In the genomic region with DNA sequence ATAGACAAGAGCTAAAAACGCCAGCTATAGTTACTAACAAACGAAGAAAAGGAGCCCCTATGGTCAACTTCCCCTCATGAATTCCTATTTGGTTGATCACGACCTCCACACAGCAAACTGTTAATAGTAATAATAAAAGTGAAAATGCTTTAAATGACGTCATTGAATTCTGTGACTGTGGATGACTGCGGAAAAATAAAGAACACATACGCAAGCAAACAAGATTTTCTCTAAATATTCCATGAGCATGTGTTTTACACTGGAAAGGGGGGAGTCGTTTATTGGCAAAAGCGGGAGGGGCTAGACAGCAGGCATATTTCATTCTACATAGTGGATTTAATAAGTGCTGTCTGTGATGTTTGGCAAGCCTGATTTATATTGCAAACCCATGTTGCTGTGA, we compare ENCODE assay signal across 7 mouse cellular contexts. TPM values are rescaled to one million over a fixed set of nuclear protein-coding genes. Genes with fewer than 3 reads are reported as not detected.
DNase-seq lines count a peak whose midpoint lies in the region; ATAC-seq and TF ChIP-seq lines count a peak whose summit lies in the region.

No protein-coding gene starts in this region.

- no peak overlapping the region for H3K9ac ChIP-seq in lung, embryonic 15.5 days
- peak overlapping the region; percentile 24 for H3K9ac ChIP-seq in forebrain, embryonic 15.5 days (replicated peaks)
- H3K9ac ChIP-seq in limb, embryonic 14.5 days (ENCODE audit: low read depth, low read length, severe bottlenecking), result no peak overlapping the region
- H3K9ac ChIP-seq in stomach, embryonic 14.5 days (replicated peaks; ENCODE audit: low read depth, low read length), result no peak overlapping the region

- peak overlapping the region; percentile 51 for H3K4me3 ChIP-seq in lung, embryonic 15.5 days
- peak overlapping the region; percentile 62 for H3K4me3 ChIP-seq in forebrain, embryonic 15.5 days
- peak overlapping the region; percentile 51 for H3K4me3 ChIP-seq in limb, embryonic 14.5 days (replicated peaks; ENCODE audit: low read length)
- H3K4me3 ChIP-seq in stomach, embryonic 14.5 days (ENCODE audit: low read depth, low read length), result peak overlapping the region; percentile 49

- 21% methylated on average over 8 of the region's 8 CpGs for WGBS in lung, embryonic 15.5 days
- 17% methylated on average over 8 of the region's 8 CpGs for WGBS in forebrain, embryonic 15.5 days
- WGBS in limb, embryonic 14.5 days, result 24% methylated on average over 8 of the region's 8 CpGs
- WGBS in stomach, embryonic 14.5 days, result 31% methylated on average over 8 of the region's 8 CpGs

- no peak for DNase-seq in lung, postnatal 14 days
- DNase-seq in limb, embryonic 14.5 days (ENCODE audit: low spot score), result no peak
- no peak for DNase-seq in frontal cortex, postnatal 25 days (ENCODE audit: low spot score in 2 of 2)
- no peak for DNase-seq in right cerebral cortex, postnatal 14 days

- H3K27me3 ChIP-seq in lung, embryonic 15.5 days, result no peaks in the 10 kb centered on the region
- no peaks in the 10 kb centered on the region for H3K27me3 ChIP-seq in forebrain, embryonic 15.5 days
- H3K27me3 ChIP-seq in limb, embryonic 14.5 days (ENCODE audit: control insufficient read depth, insufficient read depth, low read length), result no peaks in the 10 kb centered on the region
- no peaks in the 10 kb centered on the region for H3K27me3 ChIP-seq in stomach, embryonic 14.5 days (ENCODE audit: control insufficient read depth, insufficient read depth, low read length)

- no peak for ATAC-seq in lung, embryonic 15.5 days (ENCODE audit: borderline replicate concordance, extremely low read depth, low FRiP score, low TSS enrichment)
- peak; percentile 39 for ATAC-seq in forebrain, embryonic 15.5 days (replicated peaks)
- 0 out of 2 replicates have a peak, but pooled peaks have one; percentile 30 for ATAC-seq in limb, embryonic 14.5 days (ENCODE audit: low FRiP score, low read depth)
- peak; percentile 40; the same call in 1 of the 2 replicates for ATAC-seq in stomach, embryonic 14.5 days (ENCODE audit: insufficient number of reproducible peaks, insufficient read depth, low FRiP score, low read depth)

- H3K9me3 ChIP-seq in lung, embryonic 15.5 days, result no peaks in the 10 kb centered on the region
- H3K9me3 ChIP-seq in forebrain, embryonic 15.5 days, result no peaks in the 10 kb centered on the region
- no peaks in the 10 kb centered on the region for H3K9me3 ChIP-seq in limb, embryonic 14.5 days (ENCODE audit: control insufficient read depth, low read length)
- no peaks in the 10 kb centered on the region for H3K9me3 ChIP-seq in stomach, embryonic 14.5 days (ENCODE audit: control insufficient read depth, low read depth, low read length)

- H3K27ac ChIP-seq in lung, embryonic 15.5 days, result no peak overlapping the region
- H3K27ac ChIP-seq in forebrain, embryonic 15.5 days (replicated peaks), result peak overlapping the region; percentile 48
- H3K27ac ChIP-seq in limb, embryonic 14.5 days (replicated peaks; ENCODE audit: low read depth, low read length), result no peak overlapping the region
- H3K27ac ChIP-seq in stomach, embryonic 14.5 days (ENCODE audit: low read length), result no peak overlapping the region

- H3K4me2 ChIP-seq in lung, embryonic 15.5 days, result peak overlapping the region; percentile 56
- H3K4me2 ChIP-seq in forebrain, embryonic 15.5 days (replicated peaks), result peak overlapping the region; percentile 47
- peak overlapping the region; percentile 47 for H3K4me2 ChIP-seq in limb, embryonic 14.5 days (replicated peaks; ENCODE audit: low read depth, low read length, severe bottlenecking)
- peak overlapping the region; percentile 42 for H3K4me2 ChIP-seq in stomach, embryonic 14.5 days (replicated peaks; ENCODE audit: low read depth, low read length)

- H3K36me3 ChIP-seq in lung, embryonic 15.5 days, result no peaks in the 10 kb centered on the region
- no peaks in the 10 kb centered on the region for H3K36me3 ChIP-seq in forebrain, embryonic 15.5 days
- no peaks in the 10 kb centered on the region for H3K36me3 ChIP-seq in limb, embryonic 14.5 days (ENCODE audit: control insufficient read depth, insufficient read depth, low read length)
- no peaks in the 10 kb centered on the region for H3K36me3 ChIP-seq in stomach, embryonic 14.5 days (ENCODE audit: control insufficient read depth, insufficient read depth, low read length)

- no peaks in the 10 kb centered on the region for H3K4me1 ChIP-seq in lung, embryonic 15.5 days
- no peaks in the 10 kb centered on the region for H3K4me1 ChIP-seq in forebrain, embryonic 15.5 days
- H3K4me1 ChIP-seq in limb, embryonic 14.5 days (ENCODE audit: control insufficient read depth, insufficient read depth, low read length), result no peaks in the 10 kb centered on the region
- H3K4me1 ChIP-seq in stomach, embryonic 14.5 days (ENCODE audit: control insufficient read depth, insufficient read depth, low read length), result no peaks in the 10 kb centered on the region

- TF ChIP-seq POLR2A in limb, embryonic 14.5 days (IDR thresholded peaks at IDR 0.05; ENCODE audit: borderline replicate concordance, extremely low read depth, insufficient read depth, insufficient read length), result no peak

RNA-seq across cellular contexts. Expression of gene Nap1l3, which starts 0.5 kb away (rescaled TPM):
- polyA plus RNA-seq in lung, embryonic 15.5 days (2015; fragmentation: Nextera tagmentation; extraction: Ambion mirVana), result 2.1 and 2.6 TPM in 2 replicates
- 24.2 and 29.0 TPM in 2 replicates for polyA plus RNA-seq in forebrain, embryonic 15.5 days (2015; fragmentation: Nextera tagmentation; extraction: Ambion mirVana)
- 2.5 and 2.8 TPM in 2 replicates for polyA plus RNA-seq in limb, embryonic 14.5 days (2012; rRNA removed)
- polyA plus RNA-seq in limb, embryonic 14.5 days (2014; fragmentation: Nextera tagmentation; extraction: Ambion mirVana), result 3.9 and 5.4 TPM in 2 replicates
- 5.3 and 6.0 TPM in 2 replicates for polyA plus RNA-seq in stomach, embryonic 14.5 days (2014; fragmentation: Nextera tagmentation; extraction: Ambion mirVana)
